Mouse (Mus musculus): Measurements from ENCODE around the gene Them7.

Gene Them7

GRCm38 (mm10) chr2:105224134-105224986, at the start of gene Them7:
Gene Them7 (plus strand): TSS chr2:105224320.
- no peak for DNase-seq (ENCODE audit: low spot score)

- no peak for DNase-seq (ENCODE audit: low spot score)
Measured at GRCm38 (mm10) chr2:105178871-105179270, 45.2 kb upstream of the Them7 start.

GRCm38 (mm10) chr2:105182501-105182900, 41.6 kb upstream of the Them7 start:
- no peak for DNase-seq (ENCODE audit: low spot score)

DNA sequence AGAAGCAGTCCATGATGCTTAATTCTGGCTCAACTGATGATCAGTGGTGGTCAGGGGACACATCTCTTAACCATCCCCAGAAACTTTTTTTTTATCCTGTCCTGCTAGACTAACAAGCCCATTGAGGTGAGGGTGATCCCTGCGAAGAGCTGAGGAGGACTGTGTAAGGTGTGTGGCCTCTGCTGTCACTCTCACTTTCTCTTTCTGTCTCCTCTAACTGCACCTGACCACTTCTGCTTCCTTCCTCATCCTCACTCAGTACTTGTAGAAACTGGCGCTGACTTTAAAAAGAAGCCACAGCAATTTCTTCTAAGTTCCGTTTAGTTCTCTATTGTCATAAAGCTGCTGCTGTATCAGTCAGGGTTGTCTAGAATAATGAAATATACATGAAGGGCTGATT, 39.0 kb upstream of the Them7 start:
- no peak for DNase-seq (ENCODE audit: low spot score)

GRCm38 (mm10) chr2:105185768-105186529, 38.2 kb upstream of the Them7 start:
- no peak for DNase-seq (ENCODE audit: low spot score)

DNA sequence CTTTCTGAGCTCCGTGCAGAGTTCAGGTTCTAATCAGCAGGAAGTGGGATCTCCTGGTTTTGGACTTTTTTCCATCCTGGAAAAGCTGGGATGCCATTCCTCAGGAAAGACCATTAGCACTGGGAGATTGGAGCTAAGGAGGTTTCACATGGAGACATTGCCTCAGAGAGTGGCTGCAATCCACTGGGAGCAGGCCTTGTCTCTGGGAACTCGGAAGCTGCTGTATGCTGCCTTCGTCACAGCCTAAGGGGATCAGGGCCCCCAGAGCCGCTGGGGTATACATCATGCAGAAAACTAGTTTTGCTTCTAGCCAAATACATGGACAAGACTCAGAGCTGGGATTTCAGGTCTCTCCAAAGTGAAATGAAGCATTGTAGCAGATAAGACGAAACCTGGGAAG, 37.5 kb upstream of the Them7 start:
- no peak for DNase-seq (ENCODE audit: low spot score)

DNA sequence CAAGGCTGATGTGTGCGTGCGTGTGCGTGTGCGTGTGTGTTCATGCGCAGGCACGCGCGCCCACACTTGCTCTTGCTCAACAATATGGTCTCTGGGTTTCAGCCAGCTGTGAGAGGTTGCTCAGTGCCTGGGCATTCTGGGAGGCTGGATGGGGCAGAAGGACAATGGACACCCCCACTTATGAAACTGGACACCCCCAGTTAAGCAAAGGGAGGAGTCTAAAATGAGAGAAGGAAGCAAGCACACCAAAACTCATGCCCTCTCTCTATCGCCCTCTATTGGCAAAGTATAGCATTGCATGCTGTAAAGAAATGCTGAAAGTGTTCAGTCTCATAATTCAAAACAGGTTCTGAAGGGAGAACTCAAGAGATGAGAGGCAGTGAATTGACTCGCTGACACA, 35.9 kb upstream of the Them7 start:
- no peak for DNase-seq (ENCODE audit: low spot score)

DNA sequence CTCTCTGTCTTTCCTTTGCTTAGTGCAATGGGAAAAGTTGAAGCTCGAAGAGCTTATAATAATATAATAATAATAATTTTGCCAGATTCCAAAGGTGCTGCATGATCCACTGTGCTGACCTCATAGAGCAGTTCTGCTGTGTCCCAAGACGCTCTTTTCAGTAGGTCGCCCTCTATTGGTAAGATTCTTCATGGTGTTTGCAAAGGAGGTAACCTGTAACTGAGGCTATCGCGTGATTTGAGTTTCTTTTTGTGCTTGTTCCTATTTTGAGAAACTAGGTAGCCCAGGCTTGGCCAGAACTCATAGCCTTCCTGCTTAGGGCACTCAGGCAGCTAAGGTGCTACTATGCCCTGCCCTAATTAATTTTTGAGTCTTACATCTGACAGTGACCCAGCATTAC, 34.8 kb upstream of the Them7 start:
- DNase-seq (ENCODE audit: low spot score), result peak; percentile 21

- DNase-seq (ENCODE audit: low spot score), result no peak
Measured at GRCm38 (mm10) chr2:105200152-105200551, 24.0 kb upstream of the Them7 start.

DNA sequence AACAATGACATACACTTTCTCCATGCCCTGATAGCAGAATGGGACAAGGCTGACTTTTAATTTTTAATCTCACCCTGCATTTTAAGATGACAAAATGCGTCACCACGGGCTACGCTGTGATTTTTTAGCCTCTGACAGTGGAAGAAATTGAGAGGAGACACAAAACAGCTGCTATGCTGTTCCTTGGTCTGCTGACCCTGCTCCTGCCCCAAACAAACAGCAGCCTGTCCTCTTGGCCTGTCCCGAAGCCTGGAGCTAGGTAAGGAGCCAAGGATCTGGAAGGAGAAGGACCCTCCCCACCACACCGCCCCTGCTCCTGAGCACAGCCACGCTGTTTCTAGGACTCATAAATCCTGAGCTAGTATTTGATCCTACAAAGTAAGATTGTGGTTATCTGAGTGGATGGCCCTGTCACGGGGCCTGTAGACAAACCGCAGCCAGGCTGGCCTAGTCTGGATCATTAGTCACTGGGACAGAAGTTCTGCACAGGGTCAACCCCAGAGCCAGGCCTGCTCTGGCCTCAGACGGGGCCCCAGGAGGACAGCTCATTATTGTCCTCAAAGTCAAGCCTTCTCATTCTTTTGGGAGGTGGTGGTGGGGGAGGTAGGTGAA, 17.5 kb upstream of the Them7 start:
- DNase-seq (ENCODE audit: low spot score), result no peak

- DNase-seq (ENCODE audit: low spot score), result no peak
Measured at GRCm38 (mm10) chr2:105212839-105213238, 11.3 kb upstream of the Them7 start.

DNA sequence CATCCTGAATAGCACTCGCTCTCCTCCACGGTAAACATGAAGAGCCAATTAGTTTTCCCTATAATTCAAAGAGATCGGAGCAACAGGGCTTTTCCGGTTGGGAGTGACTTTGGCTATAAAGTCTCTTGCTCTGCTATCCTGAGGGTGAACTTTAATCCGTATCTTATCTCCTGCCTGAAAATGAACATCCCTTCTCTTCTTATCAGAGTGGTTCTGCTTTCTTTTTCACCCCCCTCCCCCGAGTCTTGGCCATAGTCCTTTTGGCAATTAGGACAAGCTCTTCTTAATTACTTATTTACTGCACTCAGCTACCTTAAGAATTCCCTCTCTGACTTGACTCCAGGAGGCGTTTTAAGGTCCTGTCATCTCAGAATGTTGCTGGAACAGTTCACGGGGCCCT, 8.2 kb upstream of the Them7 start:
- no peak for DNase-seq (ENCODE audit: low spot score)

DNA sequence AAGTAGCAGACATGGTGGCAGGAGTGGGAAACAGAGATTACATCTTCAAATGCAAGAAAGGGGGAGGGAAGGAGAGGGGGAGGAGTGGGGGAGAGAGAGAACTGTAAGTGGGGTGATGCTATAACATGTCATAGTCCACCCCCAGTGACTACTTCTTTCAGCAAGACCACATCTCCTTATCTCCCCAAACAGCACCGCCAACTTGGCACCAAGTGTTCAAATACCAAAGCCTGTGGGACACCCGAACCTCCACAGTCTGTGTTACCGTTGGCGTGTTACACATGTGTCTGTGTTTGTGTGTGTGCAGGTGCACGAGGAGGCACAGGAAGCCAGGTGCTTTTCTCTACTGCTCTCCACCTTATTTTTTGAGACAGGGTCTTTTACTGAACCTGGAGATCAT, 4.9 kb upstream of the Them7 start:
- DNase-seq (ENCODE audit: low spot score), result no peak

DNA sequence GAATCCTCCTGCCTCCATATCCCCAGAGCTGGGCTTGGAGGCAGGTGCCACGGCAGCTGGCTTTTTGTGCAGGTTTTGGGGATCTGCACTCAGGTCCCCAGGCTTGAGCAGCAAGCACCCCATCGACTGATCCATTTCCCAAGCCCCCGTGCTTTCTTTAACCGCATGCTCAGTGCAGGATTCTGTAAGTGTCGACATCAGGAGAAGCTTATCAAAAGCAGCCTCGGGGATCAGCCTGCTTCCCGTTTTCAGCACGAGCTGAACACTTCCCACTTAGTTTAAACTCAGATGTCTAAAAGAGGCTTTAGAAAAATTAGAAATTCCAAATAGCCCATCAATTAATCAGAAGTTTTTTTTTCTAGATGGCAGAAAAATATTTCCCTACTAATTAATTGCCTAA, 4.5 kb upstream of the Them7 start:
- no peak for DNase-seq (ENCODE audit: low spot score)

DNA sequence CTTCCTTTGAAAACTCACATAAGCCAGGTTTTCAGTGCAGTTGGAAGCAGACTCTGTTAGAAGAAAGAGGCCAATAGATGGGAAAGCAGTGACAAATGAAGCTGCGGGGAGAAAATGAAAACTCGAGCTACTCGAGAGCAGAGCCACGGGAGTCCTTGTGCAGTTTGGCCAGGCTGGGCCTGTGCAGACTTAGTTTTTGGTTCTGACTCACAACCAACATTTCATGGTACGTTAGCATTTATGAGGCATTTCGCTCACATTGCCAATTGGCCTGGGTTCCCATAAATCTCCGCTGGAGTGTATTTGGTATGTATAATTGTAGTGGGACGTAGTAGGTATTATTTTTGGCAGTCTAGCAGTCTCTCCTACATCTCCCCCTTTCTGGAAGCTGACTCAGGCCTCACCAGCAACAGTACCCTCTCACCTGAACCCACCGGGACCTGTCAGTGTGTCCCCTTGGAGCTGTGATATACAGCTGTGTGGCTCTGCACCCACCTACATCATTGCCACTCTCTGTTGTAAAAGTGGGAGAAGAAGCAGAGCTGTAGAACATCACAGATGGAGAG, 3.3 kb upstream of the Them7 start:
- DNase-seq (ENCODE audit: low spot score), result no peak

- DNase-seq (ENCODE audit: low spot score), result no peak
Measured at GRCm38 (mm10) chr2:105223606-105224005, 514 bp upstream of the Them7 start.

DNA sequence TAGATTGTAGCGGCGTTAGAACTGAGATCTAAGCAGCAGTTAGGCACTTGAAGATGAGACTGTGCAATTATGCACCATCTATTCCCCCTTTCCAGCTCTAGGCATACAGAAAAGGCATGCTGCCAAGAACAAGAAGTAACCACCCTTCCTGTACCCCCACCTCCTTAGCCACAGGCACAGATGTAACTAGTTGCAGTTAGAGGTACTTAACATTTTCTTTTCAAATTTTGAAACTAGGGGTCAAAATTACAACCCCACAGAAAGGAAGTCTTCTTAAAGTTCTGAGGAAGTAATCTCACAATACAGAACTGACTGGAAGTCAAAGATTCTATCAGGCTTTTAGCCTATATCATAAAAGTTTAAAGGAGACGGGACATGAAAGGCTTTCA, 861 bp downstream of the Them7 start:
- DNase-seq (ENCODE audit: low spot score), result no peak

- no peak for DNase-seq (ENCODE audit: low spot score)
Measured at GRCm38 (mm10) chr2:105226297-105226958, 2.3 kb downstream of the Them7 start.

DNA sequence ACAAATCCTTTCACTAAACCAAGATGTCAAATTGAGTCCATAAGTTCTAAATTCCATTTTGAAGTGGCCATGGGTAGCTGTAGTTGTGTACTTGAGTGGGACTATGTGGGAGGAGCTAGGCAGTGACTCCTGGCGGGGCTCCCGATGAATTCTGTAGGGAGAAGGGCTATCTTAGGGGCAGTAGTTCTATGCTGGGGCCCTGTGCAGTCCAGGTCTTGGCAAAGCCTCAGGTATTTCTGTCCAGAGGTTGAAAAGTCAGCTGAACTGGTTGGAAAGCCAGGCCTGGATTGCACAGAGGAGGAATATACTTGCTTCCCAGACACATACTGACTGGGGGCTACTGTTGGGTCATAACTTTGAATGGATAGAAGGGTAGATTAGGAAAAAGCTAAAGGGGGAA, 4.3 kb downstream of the Them7 start:
- DNase-seq (ENCODE audit: low spot score), result no peak

- peak; percentile 67 for DNase-seq (ENCODE audit: low spot score)
Measured at GRCm38 (mm10) chr2:105230333-105230732, 6.2 kb downstream of the Them7 start.

- no peak for DNase-seq (ENCODE audit: low spot score)
Measured at GRCm38 (mm10) chr2:105232386-105232785, 8.3 kb downstream of the Them7 start.

GRCm38 (mm10) chr2:105234278-105234677, 10.2 kb downstream of the Them7 start:
- no peak for DNase-seq (ENCODE audit: low spot score)

Measured in MN1 (cell line).